Mouse (Mus musculus): Measurements from ENCODE around the gene Dcaf4. TPM values are rescaled to one million over a fixed set of nuclear protein-coding genes. Genes with fewer than 3 reads are reported as not detected.

The Dcaf4 gene
- polyA plus RNA-seq, 1 experiment: 11.7 TPM

DNA sequence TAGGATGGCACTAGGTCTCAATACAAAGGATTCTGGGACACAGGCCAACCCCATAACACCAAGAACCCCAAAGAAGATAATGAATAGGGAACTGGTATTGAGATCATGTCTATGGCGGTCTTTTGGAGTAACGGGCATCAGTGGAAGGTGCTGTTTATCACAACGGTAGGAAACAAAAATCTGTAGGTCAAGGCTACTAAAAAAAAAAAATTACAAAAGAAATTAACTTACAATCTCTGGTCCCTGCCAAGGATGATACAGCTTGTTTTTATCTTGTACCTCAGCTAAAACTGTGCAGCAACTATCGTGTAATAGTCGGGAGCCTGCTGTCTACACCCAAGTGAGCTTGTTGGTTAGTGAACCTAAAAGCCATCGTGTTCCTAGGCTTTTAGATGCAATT lies 23.5 kb upstream of the Dcaf4 start:
- H3K36me3 ChIP-seq (ENCODE audit: control insufficient read depth, insufficient read depth): no peaks in the 10 kb centered on the region
- H3K27me3 ChIP-seq (ENCODE audit: control insufficient read depth, insufficient read depth, insufficient read length): peaks cover 10% of the 10 kb centered on the region
- no peaks in the 10 kb centered on the region for H3K79me2 ChIP-seq (ENCODE audit: control insufficient read depth, insufficient read depth)
- no peak overlapping the region for H3ac ChIP-seq (ENCODE audit: control insufficient read depth, insufficient read length, low read depth)
- no peak overlapping the region for H3K4me3 ChIP-seq (ENCODE audit: insufficient read depth, poor library complexity, severe bottlenecking)
- H3K79me3 ChIP-seq (ENCODE audit: low read depth): no peaks in the 10 kb centered on the region
- TF ChIP-seq USF1 (IDR thresholded peaks at IDR 0.05; ENCODE audit: low read depth) (no peak), CEBPB (IDR thresholded peaks at IDR 0.05; ENCODE audit: low read depth) (no peak), CTCF (IDR thresholded peaks at IDR 0.05; ENCODE audit: control insufficient read depth, insufficient read depth, insufficient read length) (no peak), MAX (IDR thresholded peaks at IDR 0.05) (no peak), FOSL1 (IDR thresholded peaks at IDR 0.05; ENCODE audit: insufficient read depth, low read length, poor library complexity, severe bottlenecking) (no peak), MYOG (IDR thresholded peaks at IDR 0.05; ENCODE audit: control insufficient read depth, extremely low read depth, insufficient read length) (no peak), MYOD1 (IDR thresholded peaks at IDR 0.05; ENCODE audit: control insufficient read depth, insufficient read length, low read depth) (no peak)

DNA sequence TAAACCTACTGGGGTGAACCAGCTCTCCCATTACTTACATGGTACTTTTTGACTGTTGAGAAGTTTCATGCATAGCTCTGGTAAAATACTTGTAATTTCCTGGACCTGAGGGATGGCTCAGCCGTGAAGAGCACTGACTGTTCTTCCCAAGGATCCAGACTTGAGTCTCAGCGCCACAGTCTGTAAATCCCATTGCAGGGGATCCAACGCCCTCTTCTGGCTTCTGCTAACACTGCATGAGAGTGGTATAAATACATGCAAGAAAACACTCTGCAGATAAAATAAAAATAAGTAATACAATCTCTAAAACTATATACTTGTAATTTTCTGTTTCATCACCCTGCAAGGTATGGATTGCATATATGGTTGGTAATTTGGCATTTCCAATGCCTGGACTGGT lies 22.3 kb upstream of the Dcaf4 start:
- no peaks in the 10 kb centered on the region for H3K36me3 ChIP-seq (ENCODE audit: control insufficient read depth, insufficient read depth)
- no peak overlapping the region for H3K4me3 ChIP-seq (ENCODE audit: insufficient read depth, poor library complexity, severe bottlenecking)
- no peak overlapping the region for H3ac ChIP-seq (ENCODE audit: control insufficient read depth, insufficient read length, low read depth)
- no peaks in the 10 kb centered on the region for H3K79me3 ChIP-seq (ENCODE audit: low read depth)
- H3K27me3 ChIP-seq (ENCODE audit: control insufficient read depth, insufficient read depth, insufficient read length): peaks cover 11% of the 10 kb centered on the region
- H3K79me2 ChIP-seq (ENCODE audit: control insufficient read depth, insufficient read depth): no peaks in the 10 kb centered on the region
- TF ChIP-seq USF1 (IDR thresholded peaks at IDR 0.05; ENCODE audit: low read depth) (no peak), CEBPB (IDR thresholded peaks at IDR 0.05; ENCODE audit: low read depth) (no peak)

DNA sequence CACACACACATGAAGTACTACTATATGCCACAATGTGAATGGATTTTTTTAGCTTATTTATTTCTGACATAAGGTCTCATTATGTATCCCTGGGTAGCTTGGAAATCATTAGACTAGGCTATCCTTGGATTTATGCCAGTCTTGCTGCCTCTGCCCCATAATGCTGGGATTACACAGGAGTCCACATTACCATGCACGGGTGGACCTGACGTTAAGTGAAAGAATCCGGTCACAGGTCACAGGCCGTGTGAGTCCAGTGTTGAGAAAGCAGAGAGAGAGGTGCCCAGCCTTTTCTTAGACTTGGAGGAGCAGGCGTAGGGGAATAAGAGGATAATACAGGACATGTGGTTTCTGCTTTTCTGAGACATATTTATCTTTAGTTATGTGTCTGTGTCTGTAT lies 21.0 kb upstream of the Dcaf4 start:
- Histone ChIP-seq H3K36me3 (ENCODE audit: control insufficient read depth, insufficient read depth) (no peaks in the 10 kb centered on the region), H3K79me2 (ENCODE audit: control insufficient read depth, insufficient read depth) (no peaks in the 10 kb centered on the region), H3K27me3 (ENCODE audit: control insufficient read depth, insufficient read depth, insufficient read length) (peaks cover 6% of the 10 kb centered on the region), H3ac (ENCODE audit: control insufficient read depth, insufficient read length, low read depth) (no peak overlapping the region), H3K79me3 (ENCODE audit: low read depth) (no peaks in the 10 kb centered on the region), H3K4me3 (ENCODE audit: insufficient read depth, poor library complexity, severe bottlenecking) (no peak overlapping the region)
- TF ChIP-seq MYOD1 (IDR thresholded peaks at IDR 0.05; ENCODE audit: control insufficient read depth, insufficient read length, low read depth) (no peak), FOSL1 (IDR thresholded peaks at IDR 0.05; ENCODE audit: insufficient read depth, low read length, poor library complexity, severe bottlenecking) (no peak), CTCF (IDR thresholded peaks at IDR 0.05; ENCODE audit: control insufficient read depth, insufficient read depth, insufficient read length) (no peak), CEBPB (IDR thresholded peaks at IDR 0.05; ENCODE audit: low read depth) (no peak), USF1 (IDR thresholded peaks at IDR 0.05; ENCODE audit: low read depth) (no peak), MAX (IDR thresholded peaks at IDR 0.05) (no peak), MYOG (IDR thresholded peaks at IDR 0.05; ENCODE audit: control insufficient read depth, extremely low read depth, insufficient read length) (no peak)

DNA sequence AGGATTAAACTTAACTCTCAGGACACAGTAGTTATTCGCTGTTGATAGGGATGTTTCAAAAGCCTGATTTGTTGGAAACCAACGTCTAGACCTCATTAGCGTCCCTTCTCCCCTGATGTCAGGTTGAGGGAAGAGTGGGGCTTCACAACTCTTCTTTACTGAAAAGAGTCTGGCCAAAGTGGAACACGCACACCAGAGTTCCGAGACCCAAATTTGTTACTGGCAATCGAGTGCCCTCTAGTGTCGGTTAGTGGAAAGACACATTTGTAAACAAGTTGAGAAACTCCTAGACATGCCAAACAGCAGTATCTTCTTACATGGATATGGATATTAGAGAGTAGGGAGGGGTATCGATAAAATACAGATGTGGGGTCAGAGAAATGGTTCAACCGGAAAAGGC lies 18.1 kb upstream of the Dcaf4 start:
- Histone ChIP-seq H3K79me3 (ENCODE audit: low read depth) (no peaks in the 10 kb centered on the region), H3K79me2 (ENCODE audit: control insufficient read depth, insufficient read depth) (no peaks in the 10 kb centered on the region), H3K27me3 (ENCODE audit: control insufficient read depth, insufficient read depth, insufficient read length) (peaks cover 4% of the 10 kb centered on the region), H3ac (ENCODE audit: control insufficient read depth, insufficient read length, low read depth) (no peak overlapping the region), H3K4me3 (ENCODE audit: insufficient read depth, poor library complexity, severe bottlenecking) (no peak overlapping the region), H3K36me3 (ENCODE audit: control insufficient read depth, insufficient read depth) (no peaks in the 10 kb centered on the region)
- TF ChIP-seq USF1 (IDR thresholded peaks at IDR 0.05; ENCODE audit: low read depth) (no peak), MAX (IDR thresholded peaks at IDR 0.05) (no peak), MYOG (IDR thresholded peaks at IDR 0.05; ENCODE audit: control insufficient read depth, extremely low read depth, insufficient read length) (no peak), MYOD1 (IDR thresholded peaks at IDR 0.05; ENCODE audit: control insufficient read depth, insufficient read length, low read depth) (no peak), CEBPB (IDR thresholded peaks at IDR 0.05; ENCODE audit: low read depth) (no peak), CTCF (IDR thresholded peaks at IDR 0.05; ENCODE audit: control insufficient read depth, insufficient read depth, insufficient read length) (no peak), FOSL1 (IDR thresholded peaks at IDR 0.05; ENCODE audit: insufficient read depth, low read length, poor library complexity, severe bottlenecking) (no peak)

DNA sequence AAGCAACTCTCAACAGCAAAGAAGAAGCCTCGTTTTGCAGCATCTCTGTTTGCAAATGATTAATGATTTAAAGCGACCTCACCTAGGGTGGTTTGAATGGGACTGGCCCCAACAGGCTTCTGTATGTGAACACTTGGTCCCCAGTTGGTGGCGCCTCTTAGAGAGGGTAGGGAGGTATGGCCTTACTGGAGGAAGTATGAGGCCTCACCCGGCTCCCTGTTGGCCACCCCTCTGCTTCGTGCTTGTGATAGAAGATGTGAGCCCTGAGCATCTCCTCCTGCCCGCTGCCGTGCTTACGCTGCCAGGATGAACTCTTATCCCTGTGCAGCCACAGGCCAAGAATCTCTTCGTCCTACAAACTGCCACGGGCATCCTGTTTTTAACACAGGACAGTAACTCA lies 13.7 kb upstream of the Dcaf4 start:
- TF ChIP-seq USF1 (IDR thresholded peaks at IDR 0.05; ENCODE audit: low read depth) (no peak), MAX (IDR thresholded peaks at IDR 0.05) (no peak), FOSL1 (IDR thresholded peaks at IDR 0.05; ENCODE audit: insufficient read depth, low read length, poor library complexity, severe bottlenecking) (no peak), MYOG (IDR thresholded peaks at IDR 0.05; ENCODE audit: control insufficient read depth, extremely low read depth, insufficient read length) (no peak), MYOD1 (IDR thresholded peaks at IDR 0.05; ENCODE audit: control insufficient read depth, insufficient read length, low read depth) (no peak), CTCF (IDR thresholded peaks at IDR 0.05; ENCODE audit: control insufficient read depth, insufficient read depth, insufficient read length) (no peak), CEBPB (IDR thresholded peaks at IDR 0.05; ENCODE audit: low read depth) (no peak)
- Histone ChIP-seq H3K4me3 (ENCODE audit: insufficient read depth, poor library complexity, severe bottlenecking) (no peak overlapping the region), H3K36me3 (ENCODE audit: control insufficient read depth, insufficient read depth) (no peaks in the 10 kb centered on the region), H3K79me2 (ENCODE audit: control insufficient read depth, insufficient read depth) (no peaks in the 10 kb centered on the region), H3K27me3 (ENCODE audit: control insufficient read depth, insufficient read depth, insufficient read length) (peaks cover 3% of the 10 kb centered on the region), H3ac (ENCODE audit: control insufficient read depth, insufficient read length, low read depth) (no peak overlapping the region), H3K79me3 (ENCODE audit: low read depth) (no peaks in the 10 kb centered on the region)

DNA sequence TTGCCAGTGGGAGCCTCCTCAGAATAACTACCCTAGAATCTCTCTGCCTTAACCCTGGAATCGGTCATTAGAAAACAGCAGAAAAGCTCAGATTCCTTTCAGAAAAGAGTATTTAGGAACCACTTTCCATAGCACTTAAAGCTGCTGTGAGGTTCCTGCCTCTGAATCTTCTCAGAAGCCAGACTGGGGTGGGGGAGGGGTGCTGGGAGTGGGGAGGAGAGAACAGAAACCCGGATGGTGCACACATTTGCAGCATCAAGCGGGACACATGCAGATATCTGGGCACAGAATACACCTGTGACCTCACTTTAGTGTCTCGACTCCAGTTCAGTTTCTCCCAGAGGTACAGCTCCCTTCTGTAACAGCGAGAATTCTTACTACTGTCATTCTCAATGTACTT lies 9.7 kb upstream of the Dcaf4 start:
- Histone ChIP-seq H3K79me2 (ENCODE audit: control insufficient read depth, insufficient read depth) (no peaks in the 10 kb centered on the region), H3K79me3 (ENCODE audit: low read depth) (no peaks in the 10 kb centered on the region), H3K4me3 (ENCODE audit: insufficient read depth, poor library complexity, severe bottlenecking) (no peak overlapping the region), H3K36me3 (ENCODE audit: control insufficient read depth, insufficient read depth) (no peaks in the 10 kb centered on the region), H3ac (ENCODE audit: control insufficient read depth, insufficient read length, low read depth) (no peak overlapping the region), H3K27me3 (ENCODE audit: control insufficient read depth, insufficient read depth, insufficient read length) (no peaks in the 10 kb centered on the region)
- TF ChIP-seq CTCF (IDR thresholded peaks at IDR 0.05; ENCODE audit: control insufficient read depth, insufficient read depth, insufficient read length) (no peak), CEBPB (IDR thresholded peaks at IDR 0.05; ENCODE audit: low read depth) (no peak), MYOG (IDR thresholded peaks at IDR 0.05; ENCODE audit: control insufficient read depth, extremely low read depth, insufficient read length) (no peak), USF1 (IDR thresholded peaks at IDR 0.05; ENCODE audit: low read depth) (no peak), MAX (IDR thresholded peaks at IDR 0.05) (no peak), FOSL1 (IDR thresholded peaks at IDR 0.05; ENCODE audit: insufficient read depth, low read length, poor library complexity, severe bottlenecking) (no peak), MYOD1 (IDR thresholded peaks at IDR 0.05; ENCODE audit: control insufficient read depth, insufficient read length, low read depth) (no peak)
